Mouse (Mus musculus): ENCODE measurements around the gene Ptov1.
A peak's percentile ranks its signal among the peaks of the same experiment; 100 is the strongest.

Ptov1 gene

DNA sequence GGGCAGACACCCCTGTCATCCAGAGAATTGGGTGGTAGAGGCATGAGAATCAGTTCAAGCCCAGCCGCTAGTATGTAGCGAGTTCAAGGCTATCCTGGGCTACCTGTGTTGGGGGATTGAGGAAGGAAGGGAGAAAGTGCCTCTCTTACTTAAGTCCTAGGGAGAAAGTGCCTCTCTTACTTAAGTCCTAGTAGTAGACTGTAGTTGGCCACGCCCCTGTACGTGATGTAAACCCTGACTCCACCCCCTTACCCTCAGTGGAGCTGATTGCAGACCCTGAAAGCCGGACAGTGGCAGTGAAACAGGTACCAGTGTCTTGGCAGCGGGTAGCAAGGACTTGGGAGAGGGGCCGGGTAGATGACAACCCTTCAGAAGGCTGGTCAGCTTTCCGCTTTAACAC, 11.7 kb downstream of the Ptov1 start:
- no peak for DNase-seq

GRCm38 (mm10) chr7:44857042-44857552, 12.5 kb downstream of the Ptov1 start, which contains the start of gene Pnkp:
TSS of gene Pnkp (plus strand) at chr7:44857139.
- peak; percentile 93 for DNase-seq

DNA sequence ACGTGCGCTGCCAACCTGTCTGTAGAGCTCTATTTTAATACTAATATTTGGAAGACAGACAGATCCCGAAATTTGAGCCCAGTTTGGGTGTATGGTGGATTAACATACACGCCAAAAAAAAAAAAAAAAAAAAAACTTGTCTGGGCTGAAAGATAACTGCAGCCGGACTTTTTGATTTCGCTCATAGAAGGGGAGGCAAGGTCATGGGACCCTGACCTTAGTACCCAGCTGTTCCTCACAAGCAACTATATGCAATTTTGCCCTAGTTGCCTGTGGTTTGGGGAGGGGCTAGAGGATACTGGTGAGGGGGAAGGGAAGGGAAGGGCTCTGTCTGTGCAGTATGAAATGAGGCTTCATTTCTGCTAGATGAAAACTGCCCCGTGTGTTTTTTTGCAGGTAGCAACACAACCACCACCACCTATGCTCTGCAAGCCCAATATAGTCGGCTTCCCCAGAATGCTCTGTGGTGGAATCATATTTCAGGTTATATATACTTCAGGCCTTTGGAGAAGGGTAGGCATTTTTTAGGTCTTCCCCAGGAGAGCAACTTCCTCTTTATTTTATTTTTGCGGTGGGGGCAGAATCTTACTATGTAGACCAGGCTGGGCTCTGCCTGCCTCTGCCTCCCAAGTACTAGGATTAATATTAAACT, 13.2 kb downstream of the Ptov1 start:
- no peak for DNase-seq

GRCm38 (mm10) chr7:44855036-44855435, 14.6 kb downstream of the Ptov1 start:
- DNase-seq, result no peak

- DNase-seq, result peak; percentile 76
Measured at GRCm38 (mm10) chr7:44854356-44855031, 15.1 kb downstream of the Ptov1 start.

- DNase-seq, result no peak
Measured at GRCm38 (mm10) chr7:44853596-44854355, 15.8 kb downstream of the Ptov1 start.

- no peak for DNase-seq
Measured at GRCm38 (mm10) chr7:44853065-44853464, 16.5 kb downstream of the Ptov1 start.

DNA sequence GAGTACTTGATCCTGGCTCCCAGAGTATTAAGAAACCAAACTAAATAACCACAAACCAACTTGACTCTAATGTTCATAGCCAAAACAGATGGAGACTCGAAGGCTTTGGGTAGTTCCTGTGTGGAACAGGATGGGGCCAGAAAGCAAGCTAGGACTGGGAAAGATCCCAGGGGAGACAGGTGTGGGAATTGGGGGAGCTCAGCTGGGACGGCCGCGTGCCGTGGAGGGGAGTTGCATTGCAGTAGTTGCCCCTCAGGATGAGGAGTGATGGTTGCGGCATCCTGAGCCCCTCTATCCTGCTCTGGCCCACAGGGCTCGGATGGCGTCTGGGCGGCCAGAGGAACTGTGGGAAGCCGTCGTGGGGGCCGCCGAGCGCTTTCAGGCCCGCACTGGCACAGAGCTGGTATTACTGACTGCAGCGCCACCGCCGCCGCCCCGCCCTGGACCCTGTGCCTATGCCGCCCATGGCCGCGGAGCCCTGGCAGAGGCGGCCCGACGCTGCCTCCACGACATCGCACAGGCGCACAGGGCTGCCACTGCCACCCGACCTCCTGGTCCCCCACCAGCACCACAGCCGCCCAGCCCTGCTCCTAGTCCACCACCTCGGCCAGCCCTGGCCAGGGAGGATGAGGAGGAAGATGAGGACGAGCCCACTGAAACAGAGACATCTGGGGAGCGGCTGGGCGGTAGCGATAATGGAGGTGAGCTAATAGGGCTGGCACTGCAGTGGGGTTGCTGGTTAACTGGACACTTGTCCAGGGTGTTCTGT, 17.1 kb downstream of the Ptov1 start:
- DNase-seq, result no peak

GRCm38 (mm10) chr7:44851625-44852234, 17.9 kb downstream of the Ptov1 start:
- DNase-seq, result no peak

GRCm38 (mm10) chr7:44850789-44851624, 18.6 kb downstream of the Ptov1 start:
- no peak for DNase-seq

DNA sequence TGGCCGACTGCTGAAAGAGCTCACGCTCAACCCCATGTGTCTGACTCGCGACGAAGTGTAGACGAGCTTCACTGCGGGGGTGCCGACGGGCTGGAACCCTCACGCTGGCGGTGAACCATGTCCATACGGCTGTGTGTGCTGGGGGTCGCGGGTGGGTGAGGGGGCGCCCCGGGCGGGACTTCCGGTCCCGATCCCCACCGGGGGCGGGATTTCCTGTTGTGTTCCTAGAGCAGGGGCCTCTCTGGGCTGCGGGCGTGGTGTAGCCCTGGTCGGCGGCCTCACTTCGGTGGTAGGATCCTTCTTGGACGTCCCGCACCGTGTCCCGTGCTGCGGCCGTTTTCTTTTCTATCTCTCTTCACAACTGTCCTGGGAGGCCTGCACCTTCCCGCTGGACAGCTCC, 19.4 kb downstream of the Ptov1 start:
- DNase-seq, result peak; percentile 78

- DNase-seq, result peak; percentile 93
Measured at GRCm38 (mm10) chr7:44849416-44850111, 20.0 kb downstream of the Ptov1 start.

GRCm38 (mm10) chr7:44848561-44849415, 20.8 kb downstream of the Ptov1 start, which contains the start of the genes Akt1s1 and Tbc1d17:
TSS of gene Akt1s1 (plus strand) at chr7:44848991.
TSS of gene Tbc1d17 (minus strand) at chr7:44849079.
- DNase-seq, result peak; percentile 100

DNA sequence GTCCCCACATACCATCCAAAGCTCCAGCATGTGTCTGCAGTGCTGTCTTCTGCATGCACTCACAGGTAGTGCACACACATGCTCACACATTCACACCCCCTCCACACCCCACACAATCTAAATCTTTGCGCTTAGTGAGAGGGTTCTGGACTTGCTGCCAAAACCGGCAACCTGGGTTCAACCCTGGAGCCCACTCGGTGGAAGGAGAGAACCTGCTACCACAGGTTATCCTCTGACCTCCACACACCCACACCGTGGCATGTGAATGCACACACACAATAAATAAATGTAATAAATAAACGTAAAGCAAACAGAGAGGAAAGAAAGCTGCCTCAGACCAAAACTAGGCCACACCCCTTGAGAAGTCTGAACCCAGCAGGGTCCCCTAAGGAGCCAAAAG, 21.8 kb downstream of the Ptov1 start:
- no peak for DNase-seq

GRCm38 (mm10) chr7:44846804-44847203, 22.8 kb downstream of the Ptov1 start:
- no peak for DNase-seq

GRCm38 (mm10) chr7:44845006-44845405, 24.6 kb downstream of the Ptov1 start:
- no peak for DNase-seq

DNA sequence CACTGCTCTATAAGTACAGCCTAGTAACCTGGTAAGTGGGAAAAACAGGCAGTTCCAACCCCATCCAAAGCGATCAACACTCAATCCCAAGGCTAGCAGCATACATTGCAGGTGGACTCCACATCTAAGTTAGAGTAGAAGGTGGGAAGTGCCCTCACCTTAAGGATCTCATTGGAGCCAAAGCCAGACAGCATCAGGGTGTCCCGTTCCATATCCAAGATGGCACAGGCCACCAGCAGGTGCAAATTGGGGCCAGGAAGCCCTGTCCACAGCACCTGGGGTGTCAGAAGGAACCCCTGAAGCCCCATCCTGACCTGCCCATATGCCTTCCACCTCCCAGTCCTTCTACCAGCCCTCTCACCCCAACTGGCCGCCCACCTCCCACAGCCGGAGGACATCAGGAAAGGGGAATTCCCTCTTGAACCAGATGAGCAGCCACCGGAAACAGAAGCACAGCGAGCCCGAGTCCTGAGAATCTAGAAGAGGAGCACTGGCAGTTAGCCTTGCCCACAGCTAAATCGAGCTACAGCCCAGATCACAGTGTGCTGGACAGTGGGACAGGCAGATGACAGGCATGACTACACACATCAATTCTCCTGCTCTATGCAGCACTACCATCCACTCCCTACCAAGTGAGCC, 27.6 kb downstream of the Ptov1 start:
- DNase-seq, result no peak

DNA sequence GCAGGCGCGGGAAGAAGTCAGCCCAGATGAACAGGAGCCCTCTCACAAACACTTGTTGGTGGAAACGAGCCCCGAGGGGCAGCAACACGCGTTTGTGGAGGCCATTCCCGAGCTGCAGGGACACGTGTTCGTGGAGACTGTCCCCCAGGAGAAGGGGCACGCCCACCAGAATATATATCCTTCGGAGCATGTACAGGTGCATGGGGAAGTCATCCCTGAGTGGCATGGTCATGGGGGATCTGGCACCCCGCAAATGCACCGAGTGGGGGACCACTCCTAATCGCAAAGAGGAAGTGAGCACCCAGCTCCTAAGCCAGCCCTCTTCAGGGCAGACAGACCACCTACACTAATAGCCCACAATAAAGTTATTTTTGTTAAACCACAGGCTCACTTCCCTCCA, 29.2 kb downstream of the Ptov1 start:
- DNase-seq, result no peak
